Mouse (Mus musculus) kidney, adult 2 months (tissue): Measurements from ENCODE around the gene Acvr1. TPM values are rescaled to one million over a fixed set of nuclear protein-coding genes. Genes with fewer than 3 reads are reported as not detected.

ENCODE experiments used
- DNase-seq: peaks from one replicate; pipeline ENCODE4 v3.0.0; 2021
- H3K27ac ChIP-seq: fragments of 200-500 bp; 2 replicates; pipeline ENCODE4 v1.5.1; 2012; ENCODE audit warnings: low read depth, low read length, control low read depth, inconsistent platforms; ENCODE audit not compliant: insufficient read depth
- H3K27me3 ChIP-seq: fragments of 200-500 bp; replicated peaks from 2 replicates; pipeline ENCODE4 v1.6.1; 2012; ENCODE audit warnings: mild to moderate bottlenecking, moderate library complexity, low read length, inconsistent platforms; ENCODE audit not compliant: control insufficient read depth, insufficient read depth
- H3K36me3 ChIP-seq: fragments of 200-500 bp; 2 replicates; pipeline ENCODE4 v1.6.1; 2012; ENCODE audit warnings: mild to moderate bottlenecking, moderate library complexity, low read length, inconsistent platforms; ENCODE audit not compliant: control insufficient read depth, insufficient read depth
- H3K4me1 ChIP-seq: fragments of 200-500 bp; 2 replicates; pipeline ENCODE4 v1.6.1; 2011; ENCODE audit warnings: low read length; ENCODE audit not compliant: control insufficient read depth, insufficient read depth
- H3K4me3 ChIP-seq: fragments of 200-500 bp; 2 replicates; pipeline ENCODE4 v1.5.1; 2011; ENCODE audit warnings: mild to moderate bottlenecking, low read depth, low read length, control low read depth; ENCODE audit not compliant: insufficient read depth
- CTCF ChIP-seq: fragments of 200-500 bp; conservative IDR thresholded peaks from 2 replicates; pipeline ENCODE4 v1.5.1; 2011; ENCODE audit warnings: low read depth, mild to moderate bottlenecking, control low read depth, low read length, moderate library complexity, mixed read lengths; ENCODE audit not compliant: insufficient read depth, insufficient read length
- POLR2A ChIP-seq: fragments of 200-500 bp; IDR thresholded peaks from one replicate; pipeline ENCODE4 v1.6.1; 2011; ENCODE audit warnings: low read depth, low read length, control low read depth
- WGBS: fragments of 180-500 bp; shearing (Covaris S2); methylation state at CpG from one replicate; pipeline ENCODE4 v1.1.7; 2018; 5-methylcytosine and 5-hydroxymethylcytosine counted together
- polyA plus RNA-seq: library from polyadenylated mRNA; depleted of rRNA; stranded (reverse); fragments of >200 nt; gene quantifications from 2 replicates; pipeline ENCODE4 v1.2.3, GENCODE M21; 2012

The Acvr1 gene
- polyA plus RNA-seq, 1 experiment: 6.3 TPM

DNA sequence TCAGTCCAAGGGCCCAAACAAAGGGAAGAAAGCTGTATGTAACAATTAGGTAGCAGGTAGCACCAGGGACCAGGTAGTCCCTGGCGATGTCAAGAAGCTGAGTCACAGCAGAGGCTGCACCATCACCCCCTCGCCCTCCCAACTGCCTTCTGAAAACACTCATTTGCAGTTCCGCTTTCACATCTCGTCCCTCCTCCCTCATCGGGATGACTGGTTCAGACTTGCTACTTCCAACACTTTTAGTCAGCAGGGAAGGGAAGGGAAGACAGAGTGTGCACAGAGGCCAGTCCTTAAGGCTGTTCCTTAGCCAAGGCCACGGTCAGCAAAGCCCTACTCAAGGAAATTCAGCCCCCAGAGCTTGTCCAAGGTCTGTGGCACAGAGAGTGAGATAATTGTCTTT is 86.2 kb downstream of the Acvr1 start:
- 70% methylated on average over 6 of the region's 6 CpGs for WGBS
- no peak for DNase-seq
- TF ChIP-seq CTCF (no peak), POLR2A (no peak)

GRCm38 (mm10) chr2:58479536-58479935 is 87.4 kb downstream of the Acvr1 start:
- no peaks in the 10 kb centered on the region for H3K36me3 ChIP-seq
- TF ChIP-seq CTCF (no peak), POLR2A (no peak)
- no peak for DNase-seq
- H3K4me1 ChIP-seq: no peaks in the 10 kb centered on the region
- no peaks in the 10 kb centered on the region for H3K27me3 ChIP-seq
- no peak overlapping the region for H3K4me3 ChIP-seq
- WGBS: 83% methylated on average over 10 of the region's 10 CpGs
- H3K27ac ChIP-seq: no peak overlapping the region

More for the DNA sequence above, 86.2 kb downstream of the Acvr1 start:
- no peaks in the 10 kb centered on the region for H3K27me3 ChIP-seq
- no peak overlapping the region for H3K27ac ChIP-seq
- no peak overlapping the region for H3K4me3 ChIP-seq
- no peaks in the 10 kb centered on the region; the same call in 1 of the 2 replicates for H3K4me1 ChIP-seq
- H3K36me3 ChIP-seq: no peaks in the 10 kb centered on the region

- DNase-seq: no peak
- TF ChIP-seq POLR2A: no peak
Observed at GRCm38 (mm10) chr2:58478144-58478543, 88.8 kb downstream of the Acvr1 start.

GRCm38 (mm10) chr2:58476956-58477715 is 89.8 kb downstream of the Acvr1 start:
- Histone ChIP-seq H3K4me3 (no peak overlapping the region), H3K4me1 (no peaks in the 10 kb centered on the region), H3K27me3 (no peaks in the 10 kb centered on the region), H3K27ac (no peak overlapping the region), H3K36me3 (peaks cover 2% of the 10 kb centered on the region; the same call in 1 of the 2 replicates)
- WGBS: 56% methylated on average over 12 of the region's 12 CpGs
- peak; percentile 88 for DNase-seq
- TF ChIP-seq POLR2A (no peak), CTCF (peak; percentile 77)

More at GRCm38 (mm10) chr2:58478144-58478543, 88.8 kb downstream of the Acvr1 start:
- Histone ChIP-seq H3K4me1 (no peaks in the 10 kb centered on the region), H3K27ac (no peak overlapping the region), H3K4me3 (no peak overlapping the region), H3K27me3 (no peaks in the 10 kb centered on the region), H3K36me3 (peaks cover 1% of the 10 kb centered on the region; the same call in 1 of the 2 replicates)
- 67% methylated on average over 4 of the region's 4 CpGs for WGBS

DNA sequence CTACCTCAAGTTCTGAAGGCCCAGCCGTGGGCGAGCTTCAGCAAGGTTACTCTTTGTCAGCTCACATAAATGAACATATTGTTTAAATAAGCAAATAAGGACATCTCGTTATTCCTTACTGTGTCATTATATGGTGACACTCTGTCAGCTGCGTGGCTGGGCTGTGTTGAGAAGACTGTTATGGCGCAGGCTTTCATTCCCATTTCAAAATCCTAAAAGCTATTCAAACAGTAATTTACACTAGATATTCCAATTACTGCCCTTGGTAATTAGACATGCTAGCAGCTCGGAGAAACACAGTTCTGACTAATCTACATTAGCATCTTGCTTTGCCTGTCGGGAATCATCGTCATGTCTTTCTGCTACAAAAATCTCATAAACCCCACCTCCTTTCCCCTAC is 91.4 kb downstream of the Acvr1 start:
- WGBS: 95% methylated on average over 8 of the region's 8 CpGs
- DNase-seq: no peak
- Histone ChIP-seq H3K27me3 (no peaks in the 10 kb centered on the region), H3K27ac (no peak overlapping the region), H3K4me1 (no peaks in the 10 kb centered on the region), H3K4me3 (no peak overlapping the region), H3K36me3 (peaks cover 2% of the 10 kb centered on the region; the same call in 1 of the 2 replicates)
- TF ChIP-seq CTCF (no peak), POLR2A (no peak)

- Histone ChIP-seq H3K36me3 (peaks cover 9% of the 10 kb centered on the region), H3K4me1 (no peaks in the 10 kb centered on the region), H3K27me3 (no peaks in the 10 kb centered on the region), H3K4me3 (no peak overlapping the region), H3K27ac (no peak overlapping the region)
- 92% methylated on average over 7 of the region's 7 CpGs for WGBS
- no peak for DNase-seq
- TF ChIP-seq POLR2A: no peak
- no peak for TF ChIP-seq CTCF
Observed at GRCm38 (mm10) chr2:58470290-58470689, 96.7 kb downstream of the Acvr1 start.

GRCm38 (mm10) chr2:58469816-58470215 is 97.1 kb downstream of the Acvr1 start, which contains the start of gene Gm17409:
TSS of gene Gm17409 (plus strand) at chr2:58470116.
- Histone ChIP-seq H3K4me1 (no peaks in the 10 kb centered on the region), H3K27me3 (no peaks in the 10 kb centered on the region), H3K27ac (no peak within 1 kb of the TSS), H3K36me3 (peaks cover 9% of the 10 kb centered on the region), H3K4me3 (no peak within 1 kb of the TSS)
- TF ChIP-seq POLR2A: no peak
- DNase-seq: no peak
- WGBS: 85% methylated on average over 7 of the region's 7 CpGs
